Mouse (Mus musculus) MN1 (cell line): ENCODE measurements around the gene Gm9833.
"Not testable (repeated sequence)": the region's sequence is repeated elsewhere in the genome, so short reads cannot be mapped to it uniquely, and the experiment has no call there.

ENCODE experiments used
- DNase-seq: peaks from one replicate; pipeline ENCODE4 v3.0.0-alpha.2; 2016; ENCODE audit warnings: low spot score

Gm9833 gene

GRCm38 (mm10) chr3:10087994-10088393 lies at the start of gene Gm9833:
Gm9833 (plus strand) TSS chr3:10088110.
- DNase-seq: not testable (repeated sequence)

GRCm38 (mm10) chr3:10070070-10070469 lies 17.8 kb upstream of the Gm9833 start:
- DNase-seq: no peak

DNA sequence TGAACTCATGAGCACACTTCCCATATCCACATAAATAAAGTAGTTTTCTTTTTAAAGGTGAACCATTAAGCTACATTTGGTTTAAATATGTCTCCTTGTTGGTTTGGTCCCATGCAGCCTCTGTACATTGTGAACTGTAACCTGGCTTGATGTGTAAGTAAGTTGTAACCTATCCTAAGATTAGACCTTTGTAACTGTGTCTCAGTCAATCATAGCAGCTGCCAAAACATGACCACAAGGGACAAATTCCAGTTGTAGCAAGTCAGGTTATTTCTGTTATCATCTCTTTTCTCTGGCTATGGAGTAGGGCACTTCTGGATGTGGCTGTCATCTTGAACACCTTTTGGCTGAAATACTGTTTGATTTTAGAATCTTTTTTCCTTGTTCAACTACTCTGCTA lies 12.1 kb upstream of the Gm9833 start:
- DNase-seq: no peak

GRCm38 (mm10) chr3:10077096-10077841 lies 10.6 kb upstream of the Gm9833 start:
- no peak for DNase-seq

- no peak for DNase-seq
Measured at GRCm38 (mm10) chr3:10078113-10078512, 9.8 kb upstream of the Gm9833 start.

- no peak for DNase-seq
Measured at GRCm38 (mm10) chr3:10081336-10081735, 6.6 kb upstream of the Gm9833 start.

- DNase-seq: no peak
Measured at GRCm38 (mm10) chr3:10081911-10082541, 5.9 kb upstream of the Gm9833 start.

DNA sequence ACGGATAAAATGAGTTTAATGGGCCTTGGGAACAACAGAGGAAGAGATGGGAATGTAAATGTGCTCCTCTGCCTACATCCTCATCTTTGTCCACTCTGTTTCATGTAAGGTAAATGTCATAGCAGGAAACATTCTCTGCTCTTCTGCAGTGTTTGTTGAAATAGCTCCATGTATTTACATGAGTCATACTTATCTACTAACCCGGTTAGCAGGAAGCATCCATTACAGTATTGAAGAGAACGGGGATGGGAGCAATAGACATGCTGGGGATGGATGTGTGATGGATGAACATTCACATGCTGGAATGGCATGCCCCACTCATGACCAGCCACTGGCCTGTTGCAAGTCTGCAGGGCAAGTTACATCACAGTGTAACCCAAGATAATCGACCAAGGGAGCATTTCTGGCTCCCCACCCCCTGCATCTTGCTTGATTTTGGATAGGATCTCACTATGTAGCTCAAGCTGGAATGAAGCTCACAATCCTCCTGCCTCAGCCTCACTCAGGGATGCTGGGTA lies 5.3 kb upstream of the Gm9833 start:
- no peak for DNase-seq

DNA sequence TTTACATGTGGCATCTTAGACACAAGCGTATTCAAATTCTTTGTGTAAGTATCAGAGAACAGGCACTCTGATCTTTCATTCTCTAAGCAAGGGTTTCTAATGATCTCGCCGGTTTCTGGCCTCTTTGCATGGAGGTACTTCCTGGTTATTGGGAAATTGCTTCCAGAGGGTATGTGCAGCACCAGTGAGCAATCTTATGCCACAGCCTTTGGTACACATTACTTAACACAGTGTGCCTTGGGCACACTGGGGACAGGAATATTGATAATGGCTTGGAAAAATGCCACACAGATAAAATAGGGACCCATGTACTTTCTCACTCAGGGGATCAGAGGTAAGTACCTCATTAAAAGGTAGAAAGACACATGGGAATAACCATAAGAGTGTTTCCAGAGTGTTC lies 3.8 kb upstream of the Gm9833 start:
- no peak for DNase-seq

DNA sequence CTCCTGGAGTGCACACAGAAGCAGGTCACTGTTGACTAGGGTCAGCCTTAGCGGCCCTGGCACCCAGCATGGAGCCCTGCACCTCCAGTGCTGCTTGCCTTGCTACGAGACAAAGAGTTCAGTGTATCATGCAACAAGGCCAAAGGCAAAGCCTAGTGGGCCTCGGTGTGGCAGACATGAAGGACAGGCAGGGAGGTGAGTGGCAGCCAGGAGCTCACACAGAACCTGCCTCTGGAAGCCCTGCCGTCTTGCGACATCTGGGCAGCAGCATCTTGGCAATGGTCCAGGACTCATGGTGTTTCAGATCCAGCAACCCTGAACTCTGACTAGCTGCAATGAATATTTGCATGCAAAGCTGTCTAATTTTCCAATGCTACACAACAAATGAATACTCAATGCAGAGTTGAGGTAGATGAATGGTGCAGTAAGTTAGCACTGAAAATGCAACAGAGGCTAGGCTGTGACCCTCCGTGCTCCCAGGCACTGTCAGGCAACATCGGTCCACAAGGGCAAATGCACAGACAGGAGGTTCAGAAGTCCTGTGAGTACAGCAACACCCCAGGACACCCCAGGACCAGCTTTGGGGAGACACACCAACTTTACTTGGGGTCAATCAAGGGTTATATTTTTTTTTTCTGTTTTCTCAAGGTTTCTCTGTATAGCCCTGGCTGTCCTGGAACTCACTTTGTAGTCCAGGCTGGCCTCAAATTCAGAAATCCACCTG lies 2.4 kb upstream of the Gm9833 start:
- DNase-seq: no peak

GRCm38 (mm10) chr3:10087511-10087910 lies 399 bp upstream of the Gm9833 start:
- DNase-seq: no peak

DNA sequence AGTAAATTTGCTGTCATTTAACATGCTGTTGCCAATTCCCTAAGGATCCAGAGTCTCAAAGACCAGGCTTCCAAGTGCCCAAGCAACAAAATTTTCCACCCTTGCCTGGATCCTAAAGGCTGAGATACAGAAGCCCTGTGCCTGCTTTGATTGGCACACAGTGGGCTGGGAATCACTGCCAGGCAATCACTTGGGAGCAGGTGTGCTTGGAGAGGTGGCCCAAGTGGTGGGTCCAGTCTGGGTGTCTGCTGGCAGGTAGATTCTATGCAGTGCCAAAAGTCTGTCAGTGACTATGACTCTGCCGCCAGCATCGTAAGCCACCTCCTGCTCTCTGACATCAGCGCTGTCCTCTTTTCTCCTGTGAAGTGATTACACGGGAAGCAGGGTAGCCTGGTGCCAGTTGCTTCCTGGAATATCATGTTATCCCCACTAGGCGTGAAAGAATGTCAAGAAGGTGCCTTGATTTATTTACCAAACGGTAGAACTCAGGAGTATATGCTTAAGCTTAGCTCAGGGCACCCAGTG lies 3.8 kb downstream of the Gm9833 start:
- DNase-seq: no peak

- DNase-seq: no peak
Measured at GRCm38 (mm10) chr3:10092499-10092898, 4.6 kb downstream of the Gm9833 start.

- no peak for DNase-seq
Measured at GRCm38 (mm10) chr3:10092914-10093313, 5.0 kb downstream of the Gm9833 start.

DNA sequence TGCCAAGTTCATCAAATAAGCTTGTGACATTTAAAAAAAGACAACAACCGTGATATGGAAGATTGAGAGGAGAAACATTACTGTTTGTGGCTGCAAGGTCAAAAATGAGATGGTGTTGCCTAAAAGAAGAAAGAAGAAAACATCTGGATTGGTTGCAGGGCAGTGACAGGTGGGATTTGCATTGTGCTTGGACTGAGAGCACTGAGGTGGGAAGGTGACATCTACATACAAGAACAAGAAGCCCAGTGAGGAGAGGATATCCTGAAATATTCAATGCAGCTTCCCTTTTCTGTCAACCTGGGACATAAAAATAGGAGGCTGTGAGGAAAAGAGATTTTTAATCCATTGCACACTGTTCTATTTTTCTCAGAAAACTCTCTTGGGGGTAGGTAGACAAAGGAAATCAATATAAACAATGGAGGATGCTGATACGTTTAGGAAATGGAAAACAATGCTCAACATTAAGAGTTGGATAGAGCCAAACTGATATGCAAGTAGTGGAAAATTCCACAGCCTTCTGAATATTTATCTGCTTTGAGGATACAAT lies 7.2 kb downstream of the Gm9833 start:
- no peak for DNase-seq

GRCm38 (mm10) chr3:10099756-10100155 lies 11.8 kb downstream of the Gm9833 start:
- DNase-seq: no peak

- DNase-seq: no peak
Measured at GRCm38 (mm10) chr3:10111570-10111969, 23.7 kb downstream of the Gm9833 start.

GRCm38 (mm10) chr3:10112196-10112595 lies 24.3 kb downstream of the Gm9833 start:
- no peak for DNase-seq

GRCm38 (mm10) chr3:10112660-10113059 lies 24.8 kb downstream of the Gm9833 start:
- DNase-seq: no peak

DNA sequence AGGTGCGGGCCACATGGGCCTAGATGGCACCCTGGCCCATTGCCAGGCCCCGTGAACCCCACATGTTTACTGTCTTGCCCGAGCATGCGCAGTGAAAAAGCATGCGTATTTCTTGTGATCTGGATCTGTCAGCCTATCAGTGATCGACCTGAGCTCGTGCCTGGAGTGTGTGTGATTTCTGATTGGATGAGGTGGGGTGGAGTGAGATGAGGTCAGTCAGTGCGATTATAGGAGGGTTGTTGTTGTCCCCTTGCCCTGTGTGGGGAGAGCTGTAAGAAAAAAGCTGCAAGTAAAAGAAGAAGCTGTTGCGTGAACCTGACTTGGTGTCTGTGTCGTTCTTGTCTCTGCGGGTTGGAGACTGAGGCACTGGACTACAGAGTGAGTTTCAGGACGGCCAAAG lies 28.6 kb downstream of the Gm9833 start:
- no peak for DNase-seq

DNA sequence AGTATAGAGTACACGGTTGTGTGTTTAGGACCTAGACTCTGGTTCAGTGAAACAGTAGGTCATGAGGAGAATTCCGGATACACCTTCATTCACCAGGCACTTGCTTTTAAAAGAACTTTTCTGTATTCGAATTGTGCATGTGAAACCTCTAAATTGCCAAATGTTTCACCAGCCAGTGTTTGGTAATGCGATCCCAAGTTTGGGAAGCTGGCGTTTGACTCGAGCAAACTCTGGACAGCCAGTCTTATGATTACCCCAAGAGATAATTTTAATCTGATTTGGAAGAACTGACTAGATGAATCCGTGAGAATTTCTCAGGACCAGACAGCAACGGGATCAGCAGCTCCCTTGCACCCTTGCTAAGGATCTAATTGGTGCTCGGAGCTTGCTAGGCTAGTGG lies 33.3 kb downstream of the Gm9833 start:
- no peak for DNase-seq
